Mouse (Mus musculus) stomach, postnatal 0 days (tissue): ENCODE data around the gene Mark1.

Experiments
- CTCF ChIP-seq: IDR thresholded peaks from 2 replicates; pipeline ENCODE4 v1.5.1; 2016; ENCODE audit warnings: antibody characterized with exemption, low read depth, mild to moderate bottlenecking, moderate library complexity
- EP300 ChIP-seq: optimal IDR thresholded peaks from 2 replicates; pipeline ENCODE3; 2016; ENCODE audit warnings: antibody characterized with exemption

DNA sequence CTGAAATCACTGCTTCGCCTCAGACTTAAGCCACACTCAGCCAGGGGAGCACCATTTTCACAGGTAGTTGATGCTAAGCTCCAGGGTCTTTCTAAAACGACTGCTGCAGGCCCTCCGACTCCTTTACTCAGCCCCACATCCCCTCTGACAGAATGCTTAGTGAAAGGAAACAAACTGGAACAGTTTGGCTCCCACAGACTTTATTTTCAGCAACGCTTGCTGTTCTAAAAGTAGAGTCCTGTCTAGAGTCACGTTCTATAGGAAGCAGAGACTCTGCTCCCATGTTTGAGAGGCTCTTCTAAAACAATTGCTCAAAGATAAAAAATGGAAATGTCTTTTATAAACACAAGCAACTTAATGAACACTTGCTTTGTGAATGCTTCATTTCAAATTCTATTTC lies 79.3 kb downstream of the Mark1 start:
- TF ChIP-seq CTCF (no peak), EP300 (no peak)
